Mouse (Mus musculus) embryo, embryonic 10 days (tissue): ENCODE measurements around the gene Eif4e2.

Source experiments
- DNase-seq: peaks from one replicate; pipeline ENCODE4 v3.0.0-alpha.2; 2015; ENCODE audit warnings: low spot score

Gene Eif4e2

GRCm38 (mm10) chr1:87203779-87204178 is 9.9 kb upstream of the Eif4e2 start:
- no peak for DNase-seq

DNA sequence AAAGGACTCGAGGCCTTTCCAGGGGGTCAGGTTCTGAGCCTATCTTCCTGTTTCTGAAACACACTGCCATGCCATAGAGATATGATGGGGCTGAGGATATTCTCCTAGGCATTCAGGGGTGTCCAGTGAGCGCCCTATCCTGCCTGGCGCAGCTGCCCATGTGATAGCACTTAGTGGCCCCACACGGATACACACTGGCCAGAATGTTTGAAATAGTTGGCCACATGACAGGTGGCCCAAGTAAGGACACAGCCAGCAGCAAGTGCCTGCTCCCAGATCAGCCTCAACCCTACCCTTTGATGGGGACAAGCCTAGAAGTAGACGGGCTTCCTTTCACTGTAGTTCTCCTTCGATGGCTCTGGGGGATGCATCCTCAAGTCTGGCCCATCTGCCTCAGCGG is 9.2 kb upstream of the Eif4e2 start, which contains the start of gene Chrng:
Gene Chrng, plus strand, starts transcription at position 193 of the 400 bp plus-strand sequence.
- DNase-seq = no peak

GRCm38 (mm10) chr1:87205038-87205437 is 8.7 kb upstream of the Eif4e2 start:
- no peak for DNase-seq

- DNase-seq = peak; percentile 29
Measured at GRCm38 (mm10) chr1:87205502-87205901, 8.2 kb upstream of the Eif4e2 start.

GRCm38 (mm10) chr1:87206339-87206738 is 7.4 kb upstream of the Eif4e2 start:
- DNase-seq = peak; percentile 46

- DNase-seq = no peak
Measured at GRCm38 (mm10) chr1:87211431-87211830, 2.3 kb upstream of the Eif4e2 start.

DNA sequence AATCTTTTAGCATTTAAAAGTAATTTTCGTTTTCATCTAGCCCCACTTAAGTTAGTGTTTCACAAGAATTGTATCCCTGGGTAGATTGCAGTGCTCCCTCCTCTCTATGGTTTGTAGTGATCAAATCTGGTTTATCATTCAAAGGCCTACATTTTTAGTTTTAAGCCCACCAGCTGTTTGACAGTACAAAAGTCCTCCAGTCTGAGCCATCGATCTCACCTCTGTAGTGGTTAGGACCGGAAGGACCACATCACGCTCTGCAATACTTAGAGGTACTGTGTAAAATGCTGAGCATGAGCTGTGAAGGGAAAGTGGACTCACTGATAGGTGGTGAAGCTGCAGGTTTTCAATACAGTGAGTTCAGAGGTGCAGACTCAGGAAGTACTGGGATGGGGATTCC is 1.0 kb downstream of the Eif4e2 start:
- no peak for DNase-seq

GRCm38 (mm10) chr1:87217938-87218337 is 4.2 kb downstream of the Eif4e2 start:
- DNase-seq = peak; percentile 24

GRCm38 (mm10) chr1:87225739-87226138 is 12.0 kb downstream of the Eif4e2 start:
- no peak for DNase-seq

DNA sequence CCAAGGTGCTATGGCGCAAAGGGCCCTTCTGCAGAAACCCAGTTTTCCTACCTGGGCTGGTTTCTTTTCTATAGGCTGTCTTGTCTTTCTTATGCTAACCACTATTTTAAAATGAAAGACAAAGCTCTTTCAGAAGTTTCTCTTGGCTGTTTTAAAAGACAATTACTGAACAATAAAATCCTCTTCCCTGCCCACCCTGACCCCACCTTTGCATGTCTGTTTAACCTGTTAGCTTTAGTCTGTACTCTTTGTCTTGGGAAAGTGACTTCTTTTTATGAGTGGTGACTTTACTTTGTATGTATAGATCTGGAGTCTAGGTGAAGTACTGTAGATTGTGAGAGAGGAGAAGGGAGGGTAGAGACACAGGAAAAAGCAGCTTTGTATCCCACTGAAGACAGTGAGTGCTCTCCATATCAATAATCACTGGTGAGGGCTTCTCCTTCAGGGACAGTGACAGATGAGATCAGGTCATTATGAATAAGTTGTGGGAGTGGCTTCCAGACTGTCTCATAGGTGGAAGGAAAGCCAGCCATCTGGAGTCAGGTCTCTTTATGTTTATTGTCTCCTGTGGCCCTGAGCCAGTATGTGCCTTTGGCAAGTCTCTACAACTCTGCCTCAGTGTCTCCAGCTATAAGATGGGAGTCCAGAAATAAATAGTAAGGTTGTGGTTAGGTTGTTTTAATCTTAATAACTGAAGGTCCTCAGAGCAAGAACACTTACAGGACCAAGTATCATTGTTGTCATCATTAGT is 12.9 kb downstream of the Eif4e2 start:
- DNase-seq = no peak

GRCm38 (mm10) chr1:87227160-87227550 is 13.4 kb downstream of the Eif4e2 start:
- no peak for DNase-seq

DNA sequence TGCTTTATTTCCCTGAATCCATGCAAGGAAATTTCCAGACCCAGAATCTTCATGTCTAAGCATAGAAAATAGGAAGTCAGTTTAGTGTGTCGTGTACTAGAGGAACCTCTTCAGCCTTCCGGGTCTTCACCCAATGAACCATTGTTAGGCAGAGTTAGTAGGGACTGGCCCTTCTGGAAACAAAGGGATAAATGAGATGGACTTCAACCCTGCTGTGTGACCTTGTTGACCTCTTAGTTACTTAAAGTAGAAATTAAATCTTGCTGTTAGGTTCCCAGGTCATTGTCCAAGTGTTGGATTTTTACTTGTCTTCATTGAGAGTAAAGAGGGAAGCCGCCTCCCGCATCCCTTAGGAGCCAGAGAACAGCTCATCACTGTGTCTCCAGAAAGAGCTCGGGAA is 16.9 kb downstream of the Eif4e2 start:
- DNase-seq = no peak

DNA sequence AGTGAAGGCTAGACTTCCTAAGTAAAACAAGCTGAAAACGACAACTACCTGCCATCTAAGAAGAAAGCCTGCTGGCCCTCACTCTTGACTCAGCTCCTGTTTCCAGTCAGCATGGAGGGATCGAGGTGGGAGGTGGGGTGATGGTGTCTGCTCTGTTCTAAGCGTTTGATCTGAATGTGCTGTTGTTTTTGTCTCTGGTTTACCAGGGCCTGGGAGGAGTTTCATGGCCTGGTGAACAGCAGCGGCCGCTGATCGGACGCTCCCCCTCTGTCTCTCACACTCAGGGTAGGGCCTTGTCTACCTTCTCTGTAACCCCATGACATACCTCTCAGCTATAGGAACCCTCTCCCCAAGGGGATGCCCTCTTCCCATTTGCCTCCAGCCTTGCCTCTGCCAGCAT is 18.5 kb downstream of the Eif4e2 start:
- DNase-seq = no peak

GRCm38 (mm10) chr1:87239056-87239455 is 25.3 kb downstream of the Eif4e2 start:
- no peak for DNase-seq

DNA sequence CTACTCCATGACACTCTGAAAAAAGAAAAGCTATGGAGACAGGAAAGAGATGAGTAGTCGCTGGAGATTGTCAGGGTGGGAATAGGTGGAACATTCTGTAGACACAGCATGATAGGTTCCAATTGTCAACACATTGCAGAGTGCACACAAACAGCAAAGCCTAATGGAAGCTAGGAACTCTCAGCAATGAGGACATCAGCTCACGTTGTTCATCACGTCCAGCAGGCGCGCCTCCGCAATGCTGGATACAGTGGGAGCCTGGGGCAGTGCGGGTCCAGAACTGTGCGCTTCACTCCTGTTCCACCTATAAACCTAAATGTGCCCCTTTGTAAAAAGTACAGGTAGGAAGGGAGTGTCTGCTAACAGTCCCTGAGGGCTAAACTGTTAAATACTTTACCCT is 29.3 kb downstream of the Eif4e2 start:
- no peak for DNase-seq

GRCm38 (mm10) chr1:87245430-87245829 is 31.7 kb downstream of the Eif4e2 start:
- DNase-seq = no peak

DNA sequence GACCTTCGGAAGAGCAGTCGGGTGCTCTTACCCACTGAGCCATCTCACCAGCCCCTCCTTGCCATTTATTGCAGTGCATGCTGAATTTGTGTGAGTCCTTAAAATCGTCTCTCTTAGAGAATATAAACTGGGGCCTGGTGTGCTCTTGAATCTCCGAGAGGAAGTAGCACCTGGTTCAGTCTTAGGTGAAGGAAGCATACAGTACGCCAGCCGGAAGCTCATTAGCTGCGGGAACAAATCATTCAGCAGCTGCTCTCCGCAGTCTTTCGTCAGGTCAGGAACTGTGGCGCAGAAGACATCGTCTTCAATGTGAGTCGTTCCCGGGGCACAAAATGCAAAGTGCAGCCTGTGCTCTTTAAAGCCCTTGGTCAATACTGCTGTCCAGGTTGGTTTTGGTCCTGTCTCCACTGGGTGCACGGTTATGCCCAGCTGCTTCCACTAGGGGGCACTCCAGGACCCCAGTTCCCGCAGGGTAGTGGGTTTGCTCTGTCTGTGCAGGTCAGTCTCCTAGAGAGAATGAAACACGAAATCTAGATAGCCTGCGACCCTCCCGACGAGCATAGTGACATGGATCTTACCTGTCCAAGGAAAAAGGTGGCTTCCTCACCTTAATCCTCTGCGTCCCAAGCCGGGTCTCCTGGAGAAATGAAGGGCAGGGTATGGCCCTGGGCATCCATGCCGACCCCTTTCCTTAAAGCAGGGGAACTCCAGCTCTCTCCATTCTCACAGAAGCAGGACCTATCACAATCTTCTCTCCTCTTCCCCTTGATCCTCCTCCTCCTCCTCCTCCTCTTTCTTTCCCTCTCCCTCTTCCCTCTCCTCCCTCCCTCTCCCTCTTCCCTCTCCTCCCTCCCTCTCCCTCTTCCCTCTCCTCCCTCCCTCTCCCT is 32.5 kb downstream of the Eif4e2 start:
- DNase-seq = peak; percentile 83

DNA sequence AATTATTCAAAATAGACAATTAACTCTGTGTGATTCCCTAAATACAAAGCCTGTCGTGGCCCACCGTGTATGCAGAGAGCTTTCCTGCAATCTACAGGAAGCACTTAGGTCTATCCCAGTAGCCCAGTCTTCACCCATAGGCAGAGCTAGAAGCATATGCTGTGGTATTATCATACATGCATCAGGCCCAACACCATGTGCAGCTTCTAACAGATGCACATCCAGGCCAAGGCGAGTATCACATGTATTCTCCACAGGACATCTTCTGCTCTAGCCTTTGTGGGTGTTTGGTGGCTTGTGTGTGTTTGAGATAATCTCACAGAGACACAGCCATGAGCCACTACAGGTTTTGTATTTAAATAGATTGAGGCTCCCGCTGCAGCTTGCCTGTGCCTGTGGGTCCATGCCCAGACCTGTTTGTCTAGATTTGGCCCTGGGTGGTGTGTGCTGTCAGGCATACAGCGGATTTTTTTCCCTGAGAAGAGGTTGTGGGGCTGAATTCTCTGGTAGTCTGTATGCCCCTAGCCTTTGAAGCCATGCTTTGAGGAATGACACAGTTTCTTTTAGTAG is 38.4 kb downstream of the Eif4e2 start:
- DNase-seq = no peak

GRCm38 (mm10) chr1:87255173-87255572 is 41.5 kb downstream of the Eif4e2 start:
- no peak for DNase-seq

DNA sequence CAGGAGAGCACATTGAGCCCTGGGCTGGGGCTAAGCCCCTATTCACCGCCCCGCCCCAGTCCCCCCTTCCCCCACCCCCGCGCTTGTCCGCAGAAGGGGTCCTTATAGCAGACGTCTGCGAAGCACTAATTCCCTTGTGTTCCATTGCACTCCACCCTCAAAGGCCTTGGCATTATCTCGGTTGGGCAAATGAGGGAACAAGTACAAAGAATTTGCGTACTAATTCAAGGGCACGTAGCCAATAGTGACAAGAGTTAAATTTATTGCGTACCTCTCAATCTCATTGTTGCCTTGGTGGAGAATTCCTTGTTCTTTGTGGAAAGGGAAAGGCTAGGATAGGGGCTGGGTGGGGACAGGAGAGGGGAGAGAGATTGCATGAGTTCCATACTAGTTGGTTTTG is 44.0 kb downstream of the Eif4e2 start:
- DNase-seq = no peak

GRCm38 (mm10) chr1:87258484-87258883 is 44.8 kb downstream of the Eif4e2 start:
- DNase-seq = peak; percentile 33

- no peak for DNase-seq
Measured at GRCm38 (mm10) chr1:87259316-87259715, 45.6 kb downstream of the Eif4e2 start.

DNA sequence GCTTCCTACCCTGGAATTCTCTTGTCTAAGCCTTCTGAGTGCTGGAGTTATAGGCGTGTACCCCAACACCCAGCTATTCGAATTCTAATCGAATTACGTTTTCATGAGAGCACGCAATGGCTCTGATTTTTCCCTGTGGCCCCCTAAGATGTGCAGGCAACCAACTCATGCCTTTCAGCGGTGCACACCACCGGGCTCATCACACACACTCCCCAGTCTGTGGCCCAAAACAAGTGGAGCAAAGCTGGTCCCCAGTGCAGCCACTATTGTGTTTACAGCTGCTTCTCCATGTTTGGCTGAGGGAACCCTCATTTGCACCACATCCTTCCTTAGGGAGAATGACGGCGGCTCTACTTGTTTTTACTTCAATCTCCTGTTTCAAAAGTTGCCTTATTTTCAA is 49.5 kb downstream of the Eif4e2 start:
- no peak for DNase-seq
